Mouse (Mus musculus) limb, embryonic 11.5 days (tissue): ENCODE data around the gene Pusl1. TPM values are rescaled to one million over a fixed set of nuclear protein-coding genes. Genes with fewer than 3 reads are reported as not detected.

Source experiments
- ATAC-seq: fragments of 200-750 bp; cut with Nextera tagmentation; 2 replicates; pipeline ENCODE4 v1.8.0; 2017; ENCODE audit warnings: low read depth; ENCODE audit not compliant: insufficient number of reproducible peaks, low FRiP score, low TSS enrichment
- DNase-seq: peaks from one replicate; pipeline ENCODE4 v3.0.0-alpha.2; 2015; ENCODE audit warnings: low spot score
- H3K27ac ChIP-seq: fragments of 300-500 bp; sonication (generic); replicated peaks from 2 replicates; pipeline ENCODE4 v1.5.1; 2014; ENCODE audit warnings: low read depth, mild to moderate bottlenecking, low read length
- H3K27me3 ChIP-seq: fragments of 300-500 bp; sonication (generic); 2 replicates; pipeline ENCODE4 v1.6.1; 2014; ENCODE audit warnings: mild to moderate bottlenecking, low read length, mixed read lengths; ENCODE audit not compliant: control insufficient read depth, insufficient read depth
- H3K36me3 ChIP-seq: fragments of 300-500 bp; sonication (generic); 2 replicates; pipeline ENCODE4 v1.6.1; 2014; ENCODE audit warnings: mild to moderate bottlenecking, low read length, moderate library complexity, mixed read lengths; ENCODE audit not compliant: control insufficient read depth, insufficient read depth
- H3K4me1 ChIP-seq: fragments of 300-500 bp; sonication (generic); 2 replicates; pipeline ENCODE4 v1.6.1; 2014; ENCODE audit warnings: low read length, mixed read lengths; ENCODE audit not compliant: control insufficient read depth, insufficient read depth
- H3K4me2 ChIP-seq: fragments of 300-500 bp; sonication (generic); 2 replicates; pipeline ENCODE4 v1.6.1; 2014; ENCODE audit warnings: low read depth, mild to moderate bottlenecking, moderate library complexity; ENCODE audit not compliant: severe bottlenecking
- H3K4me3 ChIP-seq: fragments of 300-500 bp; sonication (generic); 2 replicates; pipeline ENCODE4 v1.5.1; 2014; ENCODE audit warnings: low read depth, low read length
- H3K9ac ChIP-seq: fragments of 300-500 bp; sonication (generic); 2 replicates; pipeline ENCODE4 v1.6.1; 2014; ENCODE audit warnings: mild to moderate bottlenecking, low read length
- H3K9me3 ChIP-seq: fragments of 300-500 bp; sonication (generic); 2 replicates; pipeline ENCODE4 v1.6.1; 2016; ENCODE audit warnings: low read length; ENCODE audit not compliant: control insufficient read depth
- WGBS: fragments of 180-500 bp; shearing (Covaris S2); extraction: QIAGEN DNeasy Blood & Tissue Kit; methylation state at CpG from one replicate; pipeline ENCODE4 v1.1.7; 2014; 5-methylcytosine and 5-hydroxymethylcytosine counted together
- polyA plus RNA-seq: library from polyadenylated mRNA; unstranded; fragments of >200 nt; fragmentation: Nextera tagmentation; extraction: Ambion mirVana; gene quantifications from 2 replicates; pipeline ENCODE4 v1.2.1, GENCODE M21; 2014

Gene Pusl1
- 42.4 and 45.5 TPM in 2 replicates for polyA plus RNA-seq

GRCm38 (mm10) chr4:155891551-155892001 lies at the start of gene Pusl1, which contains the start of gene Acap3:
Gene Pusl1 (minus strand): TSS chr4:155891781.
Gene Acap3 (plus strand): TSS chr4:155891822.
- H3K27me3 ChIP-seq: no peaks in the 10 kb centered on the region
- H3K4me1 ChIP-seq: peaks cover 18% of the 10 kb centered on the region
- peak within 1 kb of the TSS; percentile 90 for H3K27ac ChIP-seq
- H3K36me3 ChIP-seq: peaks cover 19% of the 10 kb centered on the region; the same call in 1 of the 2 replicates
- peak within 1 kb of the TSS; percentile 97 for H3K4me2 ChIP-seq
- H3K9ac ChIP-seq: peak within 1 kb of the TSS; percentile 74
- under 1% methylated on average over 51 of the region's 52 CpGs for WGBS
- H3K4me3 ChIP-seq: peak within 1 kb of the TSS; percentile 84
- DNase-seq: peak; percentile 98
- peak; percentile 88 for ATAC-seq
- H3K9me3 ChIP-seq: no peaks in the 10 kb centered on the region

- Histone ChIP-seq H3K4me2 (no peak overlapping the region), H3K4me3 (no peak overlapping the region), H3K9me3 (no peaks in the 10 kb centered on the region), H3K9ac (no peak overlapping the region), H3K36me3 (no peaks in the 10 kb centered on the region), H3K27ac (no peak overlapping the region), H3K27me3 (no peaks in the 10 kb centered on the region), H3K4me1 (no peaks in the 10 kb centered on the region)
- ATAC-seq (no peak), DNase-seq (no peak)
- WGBS: 70% methylated on average over 1 of the region's 1 CpGs
Measured at GRCm38 (mm10) chr4:155932031-155932430, 40.5 kb upstream of the Pusl1 start.

- Histone ChIP-seq H3K9ac (no peak overlapping the region), H3K4me2 (no peak overlapping the region), H3K27ac (no peak overlapping the region), H3K9me3 (no peaks in the 10 kb centered on the region), H3K27me3 (no peaks in the 10 kb centered on the region), H3K4me3 (no peak overlapping the region), H3K36me3 (peaks cover 2% of the 10 kb centered on the region; the same call in 1 of the 2 replicates), H3K4me1 (no peaks in the 10 kb centered on the region)
- WGBS: 92% methylated on average over 4 of the region's 4 CpGs
- ATAC-seq (no peak), DNase-seq (no peak)
Measured at GRCm38 (mm10) chr4:155908751-155909150, 17.2 kb upstream of the Pusl1 start.

- no peak for ATAC-seq
- Histone ChIP-seq H3K9ac (no peak overlapping the region), H3K36me3 (peaks cover 5% of the 10 kb centered on the region; the same call in 1 of the 2 replicates), H3K9me3 (no peaks in the 10 kb centered on the region), H3K4me3 (no peak overlapping the region), H3K4me1 (no peaks in the 10 kb centered on the region), H3K27ac (no peak overlapping the region), H3K4me2 (no peak overlapping the region), H3K27me3 (no peaks in the 10 kb centered on the region)
- DNase-seq: no peak
- 85% methylated on average over 7 of the region's 7 CpGs for WGBS
Measured at GRCm38 (mm10) chr4:155908281-155908680, 16.7 kb upstream of the Pusl1 start.

- Histone ChIP-seq H3K4me3 (no peak overlapping the region), H3K4me2 (no peak overlapping the region), H3K9me3 (no peaks in the 10 kb centered on the region), H3K27ac (no peak overlapping the region), H3K27me3 (no peaks in the 10 kb centered on the region), H3K36me3 (peaks cover 15% of the 10 kb centered on the region), H3K4me1 (no peaks in the 10 kb centered on the region), H3K9ac (no peak overlapping the region)
- DNase-seq (no peak), ATAC-seq (no peak)
- 80% methylated on average over 11 of the region's 11 CpGs for WGBS
Measured at GRCm38 (mm10) chr4:155907003-155907402, 15.4 kb upstream of the Pusl1 start.

GRCm38 (mm10) chr4:155906125-155906524 lies 14.5 kb upstream of the Pusl1 start:
- no peak overlapping the region for H3K4me3 ChIP-seq
- peaks cover 15% of the 10 kb centered on the region for H3K36me3 ChIP-seq
- no peak overlapping the region for H3K4me2 ChIP-seq
- H3K27ac ChIP-seq: no peak overlapping the region
- no peak for DNase-seq
- ATAC-seq: no peak
- H3K9me3 ChIP-seq: no peaks in the 10 kb centered on the region
- 79% methylated on average over 9 of the region's 9 CpGs for WGBS
- H3K27me3 ChIP-seq: no peaks in the 10 kb centered on the region
- H3K4me1 ChIP-seq: no peaks in the 10 kb centered on the region
- no peak overlapping the region for H3K9ac ChIP-seq

GRCm38 (mm10) chr4:155905634-155906033 lies 14.1 kb upstream of the Pusl1 start:
- Histone ChIP-seq H3K27me3 (no peaks in the 10 kb centered on the region), H3K9ac (no peak overlapping the region), H3K4me3 (no peak overlapping the region), H3K27ac (no peak overlapping the region), H3K4me1 (no peaks in the 10 kb centered on the region), H3K36me3 (peaks cover 18% of the 10 kb centered on the region), H3K9me3 (no peaks in the 10 kb centered on the region), H3K4me2 (no peak overlapping the region)
- DNase-seq: no peak
- WGBS: 89% methylated on average over 13 of the region's 13 CpGs
- ATAC-seq: no peak

- no peak overlapping the region for H3K9ac ChIP-seq
- H3K4me3 ChIP-seq: no peak overlapping the region
- no peak overlapping the region for H3K27ac ChIP-seq
- H3K36me3 ChIP-seq: peaks cover 21% of the 10 kb centered on the region
- no peaks in the 10 kb centered on the region for H3K4me1 ChIP-seq
- ATAC-seq: no peak
- WGBS: 88% methylated on average over 13 of the region's 13 CpGs
- no peaks in the 10 kb centered on the region for H3K27me3 ChIP-seq
- H3K9me3 ChIP-seq: no peaks in the 10 kb centered on the region
- DNase-seq: peak; percentile 30
- H3K4me2 ChIP-seq: no peak overlapping the region
Measured at GRCm38 (mm10) chr4:155904318-155905102, 12.9 kb upstream of the Pusl1 start.
